In genomic region chr1:137827379-137827778, GRCm38 (mm10) we compare ENCODE assay signal across 7 mouse cellular contexts.
"Had no signal": no experiment of that assay in that cellular context is flagged by ENCODE, and none has a peak within 500 bp of the region (broad histone marks: within the 10 kb centered on the region; RNA-seq: fewer than 3 reads in every experiment).

No protein-coding gene starts in this region.

- DNase-seq: kidney, adult 11 months; kidney, adult 9 months; kidney, postnatal 36 days; layer of hippocampus, adult 9-11 months; lung, postnatal 14 days; thymus, postnatal 36 days had no signal

- ATAC-seq: liver, embryonic 12.5 days had no signal
